Mouse (Mus musculus): ENCODE measurements around the gene Adgrf2. TPM values are rescaled to one million over a fixed set of nuclear protein-coding genes. Genes with fewer than 3 reads are reported as not detected.

Gene Adgrf2
- 0.09 TPM in 1 of 2 replicates, not detected in the other for polyA plus RNA-seq (2016; fragmentation: Nextera tagmentation; extraction: Ambion mirVana)

GRCm38 (mm10) chr17:42741801-42742217 is at the start of gene Adgrf2:
TSS of gene Adgrf2 (minus strand) at chr17:42742179.
- Histone ChIP-seq H3K27ac (no peak within 1 kb of the TSS), H3K36me3 (replicated peaks) (no peaks in the 10 kb centered on the region), H3K4me1 (peaks cover 8% of the 10 kb centered on the region), H3K27me3 (ENCODE audit: poor library complexity, severe bottlenecking) (no peaks in the 10 kb centered on the region), H3K9me3 (no peaks in the 10 kb centered on the region), H3K4me3 (no peak within 1 kb of the TSS)
- no peak for DNase-seq (ENCODE audit: extremely low spot score, low spot score)
- 22% methylated on average over 7 of the region's 7 CpGs for WGBS

DNA sequence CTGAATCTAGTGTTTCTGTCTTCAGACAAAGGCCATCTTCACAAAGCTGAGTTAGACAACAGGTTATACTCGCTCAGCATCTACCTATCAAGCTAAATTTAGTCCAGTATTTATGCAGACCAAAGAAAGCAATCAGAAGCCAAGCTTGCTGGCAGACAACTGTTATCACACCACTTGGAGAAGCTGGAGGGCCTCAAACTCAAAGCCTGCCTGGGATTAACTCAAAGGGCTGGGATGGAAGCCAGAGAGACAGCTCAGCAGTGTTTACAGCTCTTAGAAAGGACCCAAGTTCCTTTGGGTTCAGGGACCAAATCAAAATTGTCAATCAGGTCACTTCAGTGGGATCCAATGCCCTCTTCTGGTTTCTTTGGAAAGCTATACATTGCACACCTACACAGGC is 48.8 kb upstream of the Adgrf2 start:
- Histone ChIP-seq H3K4me1 (no peaks in the 10 kb centered on the region), H3K27me3 (ENCODE audit: poor library complexity, severe bottlenecking) (no peaks in the 10 kb centered on the region), H3K9me3 (no peaks in the 10 kb centered on the region), H3K4me3 (no peak overlapping the region), H3K27ac (no peak overlapping the region), H3K36me3 (replicated peaks) (peaks cover 7% of the 10 kb centered on the region)
- 86% methylated on average over 1 of the region's 1 CpGs for WGBS
- no peak for DNase-seq (ENCODE audit: extremely low spot score, low spot score)

DNA sequence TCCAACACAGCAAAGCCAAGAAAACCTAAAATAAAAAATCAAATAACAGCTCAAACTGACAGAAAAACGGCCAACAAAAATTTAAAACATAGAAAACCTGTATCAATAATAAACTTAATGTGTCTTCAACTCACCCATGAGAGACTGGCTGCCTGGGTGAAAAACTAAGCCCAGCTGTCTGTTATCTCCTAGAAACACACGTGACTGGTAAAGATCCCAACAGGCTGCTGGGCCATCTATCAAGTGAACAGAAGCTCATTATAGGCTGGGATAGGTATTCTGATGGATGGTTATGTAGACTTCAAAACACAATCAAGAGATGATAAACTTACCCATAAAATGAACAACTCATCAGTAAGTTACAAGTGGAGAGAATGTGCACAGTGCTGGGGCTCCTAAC is 47.7 kb upstream of the Adgrf2 start:
- Histone ChIP-seq H3K27me3 (ENCODE audit: poor library complexity, severe bottlenecking) (no peaks in the 10 kb centered on the region), H3K36me3 (replicated peaks) (peaks cover 7% of the 10 kb centered on the region), H3K4me3 (no peak overlapping the region), H3K4me1 (no peaks in the 10 kb centered on the region), H3K9me3 (no peaks in the 10 kb centered on the region), H3K27ac (no peak overlapping the region)
- 86% methylated on average over 2 of the region's 2 CpGs for WGBS
- no peak for DNase-seq (ENCODE audit: extremely low spot score, low spot score)

DNA sequence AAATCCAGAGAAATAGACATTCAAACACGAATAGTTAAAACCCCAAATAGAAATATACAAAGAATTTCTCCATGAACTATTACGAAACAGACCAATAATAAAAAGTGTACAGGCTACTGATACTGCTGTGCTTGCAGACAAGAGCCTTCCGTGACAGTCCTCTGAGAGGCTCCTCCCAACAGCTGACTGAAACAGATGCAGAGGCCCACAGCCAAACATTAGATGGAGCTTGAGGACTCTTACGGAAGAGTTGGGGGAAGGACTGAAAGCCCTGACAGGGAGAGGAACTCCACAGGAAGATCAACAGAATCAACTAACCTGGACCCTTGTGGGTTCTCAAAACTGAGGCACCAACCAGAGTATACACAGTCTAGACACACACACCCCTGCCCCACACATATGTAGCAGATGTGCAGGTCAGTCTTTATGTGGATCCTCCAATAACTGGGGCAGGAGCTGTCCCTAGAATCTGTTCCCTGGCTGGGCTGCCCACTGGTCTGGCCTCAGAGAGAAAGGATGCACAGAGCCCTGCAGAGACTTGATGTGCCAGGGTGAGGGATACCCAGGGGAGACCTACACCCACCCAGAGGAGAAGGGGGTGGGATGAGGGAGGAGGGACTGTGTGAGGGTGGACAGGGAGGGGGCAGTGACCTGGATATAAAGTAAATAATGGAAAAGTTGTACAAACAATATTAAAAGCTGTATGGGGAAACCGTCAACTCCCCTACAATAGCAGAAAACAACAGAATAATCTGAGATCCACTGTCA is 46.9 kb upstream of the Adgrf2 start:
- no peaks in the 10 kb centered on the region for H3K4me1 ChIP-seq
- 94% methylated on average over 5 of the region's 5 CpGs for whole genome bisulfite sequencing
- no peaks in the 10 kb centered on the region for H3K27me3 ChIP-seq (ENCODE audit: poor library complexity, severe bottlenecking)
- H3K9me3 ChIP-seq = no peaks in the 10 kb centered on the region
- H3K27ac ChIP-seq = no peak overlapping the region
- H3K36me3 ChIP-seq (replicated peaks) = peaks cover 6% of the 10 kb centered on the region
- no peak overlapping the region for H3K4me3 ChIP-seq
- DNase-seq (ENCODE audit: extremely low spot score, low spot score) = no peak

DNA sequence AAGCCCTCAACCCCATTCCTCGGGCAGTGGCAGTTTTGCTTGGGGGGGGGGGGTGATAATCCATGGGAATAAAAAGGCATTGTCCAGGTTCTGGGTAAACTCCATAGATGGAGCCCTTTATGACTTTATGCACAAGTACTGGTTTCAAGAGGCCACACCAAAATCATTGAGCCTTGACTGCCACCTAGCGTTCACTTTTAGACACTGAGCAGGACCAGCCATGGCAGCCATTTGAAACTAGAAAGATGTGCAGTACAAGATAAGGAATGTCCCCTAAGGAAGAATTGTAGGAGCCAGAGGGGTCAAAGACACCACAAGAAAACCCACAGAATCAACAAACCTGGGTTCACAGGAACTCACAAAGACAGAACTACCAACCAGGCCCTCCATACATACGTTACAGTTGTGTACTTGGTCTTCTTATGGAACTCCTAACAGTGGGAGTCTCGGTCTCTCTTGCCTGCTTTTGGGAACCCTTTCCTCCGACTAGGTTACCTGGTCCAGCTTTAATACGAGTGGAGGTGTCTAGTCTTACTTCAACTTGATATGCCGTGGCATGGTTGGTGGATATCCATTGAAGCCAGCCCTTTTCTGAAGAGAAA is 40.3 kb upstream of the Adgrf2 start:
- H3K9me3 ChIP-seq = no peaks in the 10 kb centered on the region
- H3K27ac ChIP-seq = no peak overlapping the region
- WGBS = 54% methylated on average over 7 of the region's 7 CpGs
- no peaks in the 10 kb centered on the region for H3K27me3 ChIP-seq (ENCODE audit: poor library complexity, severe bottlenecking)
- no peak overlapping the region for H3K4me3 ChIP-seq
- DNase-seq (ENCODE audit: extremely low spot score, low spot score) = peak; percentile 71
- no peaks in the 10 kb centered on the region for H3K4me1 ChIP-seq
- no peaks in the 10 kb centered on the region for H3K36me3 ChIP-seq (replicated peaks)

DNA sequence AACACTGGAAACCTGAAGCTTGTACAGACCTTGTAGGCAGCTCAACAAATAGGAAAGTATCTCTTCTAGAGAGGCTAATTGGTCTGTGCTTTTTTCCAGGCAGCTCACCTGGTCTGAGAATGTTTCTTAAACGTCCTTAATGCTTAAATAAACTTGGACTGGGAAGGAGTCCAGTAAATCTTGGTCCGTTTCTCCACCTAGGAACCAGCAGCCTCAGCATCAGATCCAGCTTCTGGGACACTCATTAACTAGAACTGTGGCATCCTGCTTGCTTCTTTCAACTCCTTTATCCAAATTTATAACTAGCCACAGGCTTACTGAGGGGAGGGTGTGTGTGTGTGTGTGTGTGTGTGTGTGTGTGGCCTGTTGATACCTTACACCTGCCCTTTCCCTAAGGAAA is 11.8 kb upstream of the Adgrf2 start:
- Histone ChIP-seq H3K9me3 (no peaks in the 10 kb centered on the region), H3K4me3 (no peak overlapping the region), H3K27me3 (ENCODE audit: poor library complexity, severe bottlenecking) (no peaks in the 10 kb centered on the region), H3K27ac (no peak overlapping the region), H3K36me3 (replicated peaks) (no peaks in the 10 kb centered on the region), H3K4me1 (no peaks in the 10 kb centered on the region)
- 71% methylated on average over 2 of the region's 2 CpGs for WGBS
- no peak for DNase-seq (ENCODE audit: extremely low spot score, low spot score)

DNA sequence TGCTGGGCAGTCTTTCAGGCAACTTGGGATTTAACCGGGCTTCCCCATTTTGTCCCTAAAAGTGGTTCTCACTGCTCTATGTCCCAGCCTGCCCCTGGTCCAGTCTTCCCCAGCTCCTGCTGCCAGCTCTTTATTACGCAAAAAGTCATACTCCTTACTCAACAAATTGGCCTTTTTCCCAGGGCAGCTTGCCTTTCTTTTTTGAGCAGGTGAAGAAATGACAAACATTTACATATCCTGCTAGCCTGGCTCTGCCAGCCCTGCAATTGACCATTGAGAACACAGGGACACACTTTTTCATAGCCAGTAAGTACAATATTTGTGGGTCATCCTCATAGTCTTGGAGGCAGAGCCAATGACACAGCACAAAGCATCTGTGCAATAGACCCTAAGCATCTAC is 10.2 kb upstream of the Adgrf2 start:
- no peak for DNase-seq (ENCODE audit: extremely low spot score, low spot score)
- H3K4me1 ChIP-seq = no peaks in the 10 kb centered on the region
- no peak overlapping the region for H3K27ac ChIP-seq
- H3K36me3 ChIP-seq (replicated peaks) = no peaks in the 10 kb centered on the region
- H3K4me3 ChIP-seq = no peak overlapping the region
- no peaks in the 10 kb centered on the region for H3K27me3 ChIP-seq (ENCODE audit: poor library complexity, severe bottlenecking)
- WGBS = 91% methylated on average over 2 of the region's 2 CpGs
- no peaks in the 10 kb centered on the region for H3K9me3 ChIP-seq

DNA sequence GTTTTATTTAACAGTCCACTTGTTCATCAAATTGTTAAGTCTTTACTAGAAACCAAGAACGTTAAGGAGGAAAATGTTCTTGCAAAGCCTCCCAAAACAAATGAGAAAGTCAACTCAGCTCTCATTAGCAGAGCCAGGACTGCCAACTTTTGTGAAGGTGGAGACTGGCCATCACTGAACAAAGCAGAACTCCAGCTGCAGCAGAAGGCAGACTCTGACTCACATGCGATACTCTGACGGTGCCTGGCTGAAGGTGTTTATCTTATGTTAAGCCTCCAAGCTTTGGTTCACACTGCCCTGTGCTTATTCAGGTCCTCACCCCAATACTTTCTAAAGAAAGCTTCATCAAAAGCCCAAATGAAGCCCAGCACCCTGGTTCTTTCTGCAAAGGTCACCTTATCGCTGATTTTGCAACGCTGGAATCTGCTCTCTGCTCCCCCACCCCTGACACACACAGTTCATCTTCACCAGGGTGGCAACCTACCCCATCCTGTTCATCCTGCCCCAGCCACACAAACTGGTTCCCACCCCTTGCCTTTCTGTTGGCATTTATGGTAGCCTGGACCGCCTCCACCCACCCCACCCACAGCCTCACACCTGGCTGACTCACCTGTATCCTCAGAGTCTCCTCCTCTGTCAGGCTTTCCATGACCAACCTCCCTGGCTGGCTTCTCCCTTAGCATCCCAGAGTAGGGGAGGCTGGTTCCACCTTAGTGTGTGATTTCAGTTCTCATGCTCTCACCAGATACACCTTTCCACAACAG is 3.9 kb upstream of the Adgrf2 start:
- Histone ChIP-seq H3K36me3 (replicated peaks) (no peaks in the 10 kb centered on the region), H3K9me3 (no peaks in the 10 kb centered on the region), H3K27me3 (ENCODE audit: poor library complexity, severe bottlenecking) (no peaks in the 10 kb centered on the region), H3K27ac (no peak overlapping the region), H3K4me1 (peaks cover 8% of the 10 kb centered on the region), H3K4me3 (no peak overlapping the region)
- WGBS = 89% methylated on average over 6 of the region's 6 CpGs
- no peak for DNase-seq (ENCODE audit: extremely low spot score, low spot score)

DNA sequence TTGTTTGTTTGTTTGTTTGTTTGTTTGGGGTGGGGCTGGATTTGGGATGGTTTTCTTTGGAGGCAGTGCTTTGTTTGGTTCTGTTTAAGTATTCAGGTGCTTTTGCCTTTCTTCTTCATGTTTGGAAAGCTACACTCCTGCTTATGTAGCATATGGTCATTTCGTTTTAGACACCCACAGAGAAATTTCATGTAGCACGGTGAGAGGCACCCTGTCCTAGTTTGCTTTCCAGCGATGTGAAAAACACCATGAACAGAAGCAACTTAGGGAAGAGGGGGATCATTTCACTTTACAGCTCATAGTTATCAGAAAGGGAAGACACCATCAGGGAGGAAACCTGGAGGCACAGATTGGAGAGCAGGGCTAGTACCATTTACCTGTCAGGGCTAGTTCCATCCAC is 844 bp upstream of the Adgrf2 start:
- Histone ChIP-seq H3K27me3 (ENCODE audit: poor library complexity, severe bottlenecking) (no peaks in the 10 kb centered on the region), H3K4me3 (no peak overlapping the region), H3K4me1 (peaks cover 8% of the 10 kb centered on the region), H3K27ac (no peak overlapping the region), H3K36me3 (replicated peaks) (no peaks in the 10 kb centered on the region), H3K9me3 (no peaks in the 10 kb centered on the region)
- 87% methylated on average over 3 of the region's 3 CpGs for WGBS
- DNase-seq (ENCODE audit: extremely low spot score, low spot score) = no peak

DNA sequence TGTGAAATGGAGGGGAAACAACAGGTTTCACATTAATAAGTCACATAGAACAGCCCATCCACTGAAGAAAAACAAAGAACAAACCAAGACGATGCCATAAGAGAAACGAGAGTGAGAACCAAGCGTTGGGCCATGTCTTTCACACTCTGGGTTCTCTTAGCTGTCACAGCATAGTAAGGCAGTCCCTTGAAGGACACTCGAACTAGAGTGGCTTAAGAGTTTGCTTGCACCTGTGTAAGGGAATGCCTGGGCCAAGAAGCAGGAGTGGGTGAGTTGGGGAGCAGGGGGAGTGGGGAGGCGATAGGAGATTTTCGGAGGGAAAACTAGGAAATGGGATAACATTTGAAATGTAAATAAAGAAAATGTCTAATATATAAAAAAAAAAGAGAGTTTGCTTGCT is 3.2 kb downstream of the Adgrf2 start:
- WGBS = 90% methylated on average over 6 of the region's 6 CpGs
- peaks cover 8% of the 10 kb centered on the region for H3K4me1 ChIP-seq
- no peak for DNase-seq (ENCODE audit: extremely low spot score, low spot score)
- H3K27me3 ChIP-seq (ENCODE audit: poor library complexity, severe bottlenecking) = no peaks in the 10 kb centered on the region
- H3K36me3 ChIP-seq (replicated peaks) = no peaks in the 10 kb centered on the region
- no peak overlapping the region for H3K27ac ChIP-seq
- no peaks in the 10 kb centered on the region for H3K9me3 ChIP-seq
- no peak overlapping the region for H3K4me3 ChIP-seq

GRCm38 (mm10) chr17:42717161-42717560 is 24.8 kb downstream of the Adgrf2 start:
- Histone ChIP-seq H3K4me3 (no peak overlapping the region), H3K4me1 (no peaks in the 10 kb centered on the region), H3K27ac (no peak overlapping the region), H3K9me3 (no peaks in the 10 kb centered on the region), H3K27me3 (ENCODE audit: poor library complexity, severe bottlenecking) (no peaks in the 10 kb centered on the region), H3K36me3 (replicated peaks) (no peaks in the 10 kb centered on the region)
- 48% methylated on average over 3 of the region's 3 CpGs for WGBS
- DNase-seq (ENCODE audit: extremely low spot score, low spot score) = no peak

DNA sequence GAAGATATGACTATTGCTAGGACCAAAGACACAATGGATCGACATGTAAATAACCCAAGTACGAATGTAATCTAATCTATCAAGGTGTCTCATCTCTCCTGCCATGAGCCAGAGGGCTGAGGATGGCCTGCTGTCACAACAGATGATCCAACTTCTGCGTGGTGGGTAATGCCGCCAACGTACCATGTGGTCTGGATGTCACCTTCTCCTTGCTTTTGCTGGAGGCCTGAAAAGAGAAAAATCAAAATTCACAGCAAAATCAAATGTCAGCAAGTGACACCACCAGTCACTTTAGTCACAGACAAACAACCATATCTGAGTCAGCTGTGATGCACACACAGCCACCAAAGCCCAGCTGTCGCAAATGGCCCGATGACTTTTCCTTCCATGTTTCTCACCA is 27.0 kb downstream of the Adgrf2 start:
- no peaks in the 10 kb centered on the region for H3K9me3 ChIP-seq
- no peak overlapping the region for H3K27ac ChIP-seq
- H3K36me3 ChIP-seq (replicated peaks) = no peaks in the 10 kb centered on the region
- 96% methylated on average over 7 of the region's 7 CpGs for WGBS
- no peak for DNase-seq (ENCODE audit: extremely low spot score, low spot score)
- no peaks in the 10 kb centered on the region for H3K27me3 ChIP-seq (ENCODE audit: poor library complexity, severe bottlenecking)
- no peaks in the 10 kb centered on the region for H3K4me1 ChIP-seq
- no peak overlapping the region for H3K4me3 ChIP-seq

DNA sequence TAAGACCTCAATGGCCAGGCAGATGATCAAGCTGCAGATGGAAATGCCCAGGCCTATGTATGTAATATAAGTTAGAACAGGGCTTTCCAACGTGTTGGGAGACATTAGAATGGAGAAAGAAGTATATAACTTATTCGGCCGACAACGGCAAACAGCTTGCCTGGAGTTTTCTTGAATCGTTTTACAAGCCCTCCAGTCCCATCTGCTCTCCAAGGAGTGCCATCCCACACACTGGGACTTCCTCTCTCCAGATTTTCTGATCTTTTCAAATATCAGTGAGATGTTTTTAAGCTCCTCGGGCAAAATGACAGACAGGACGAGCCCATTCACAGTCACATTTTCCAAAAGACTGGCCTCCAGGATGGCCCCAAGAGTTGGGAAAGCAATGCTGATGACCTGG is 31.3 kb downstream of the Adgrf2 start:
- no peaks in the 10 kb centered on the region for H3K36me3 ChIP-seq (replicated peaks)
- no peak for DNase-seq (ENCODE audit: extremely low spot score, low spot score)
- H3K4me3 ChIP-seq = no peak overlapping the region
- no peaks in the 10 kb centered on the region for H3K4me1 ChIP-seq
- no peak overlapping the region for H3K27ac ChIP-seq
- no peaks in the 10 kb centered on the region for H3K27me3 ChIP-seq (ENCODE audit: poor library complexity, severe bottlenecking)
- WGBS = 89% methylated on average over 7 of the region's 7 CpGs
- no peaks in the 10 kb centered on the region for H3K9me3 ChIP-seq

Measured in forebrain, embryonic 10.5 days (tissue).